Mouse (Mus musculus): ENCODE results near the gene App. TPM values are rescaled to one million over a fixed set of nuclear protein-coding genes. Genes with fewer than 3 reads are reported as not detected.

The App gene
- polyA plus RNA-seq, 1 experiment from 2014 or later, result 229 TPM

GRCm38 (mm10) chr16:85017845-85018244 lies 155.7 kb downstream of the App start:
- no peak for TF ChIP-seq CTCF (IDR thresholded peaks at IDR 0.05; ENCODE audit: low read depth)
- Histone ChIP-seq H3K4me2 (no peak overlapping the region), H3K9ac (no peak overlapping the region), H3K4me3 (ENCODE audit: low read depth, low read length) (no peak overlapping the region), H3K36me3 (ENCODE audit: insufficient read depth) (peaks cover 34% of the 10 kb centered on the region), H3K9me3 (ENCODE audit: low read depth, low read length) (no peaks in the 10 kb centered on the region), H3K27me3 (ENCODE audit: insufficient read depth, low read length) (no peaks in the 10 kb centered on the region), H3K27ac (ENCODE audit: low read depth) (no peak overlapping the region), H3K4me1 (ENCODE audit: insufficient read depth) (no peaks in the 10 kb centered on the region)
- ATAC-seq (ENCODE audit: insufficient read depth), result no peak
- 77% methylated on average over 7 of the region's 7 CpGs for WGBS
- no peak for DNase-seq

GRCm38 (mm10) chr16:85012695-85013094 lies 160.9 kb downstream of the App start:
- no peaks in the 10 kb centered on the region for H3K4me1 ChIP-seq (ENCODE audit: insufficient read depth)
- H3K36me3 ChIP-seq (ENCODE audit: insufficient read depth), result peaks cover 53% of the 10 kb centered on the region
- no peak for TF ChIP-seq CTCF (IDR thresholded peaks at IDR 0.05; ENCODE audit: low read depth)
- DNase-seq (no peak), ATAC-seq (ENCODE audit: insufficient read depth) (no peak)
- WGBS, result 92% methylated on average over 3 of the region's 3 CpGs
- H3K9me3 ChIP-seq (ENCODE audit: low read depth, low read length), result no peaks in the 10 kb centered on the region
- no peak overlapping the region for H3K27ac ChIP-seq (ENCODE audit: low read depth)
- H3K4me2 ChIP-seq, result no peak overlapping the region
- H3K9ac ChIP-seq, result no peak overlapping the region
- H3K27me3 ChIP-seq (ENCODE audit: insufficient read depth, low read length), result no peaks in the 10 kb centered on the region
- H3K4me3 ChIP-seq (ENCODE audit: low read depth, low read length), result no peak overlapping the region

GRCm38 (mm10) chr16:85012172-85012571 lies 161.4 kb downstream of the App start:
- Histone ChIP-seq H3K4me2 (no peak overlapping the region), H3K4me1 (ENCODE audit: insufficient read depth) (no peaks in the 10 kb centered on the region), H3K36me3 (ENCODE audit: insufficient read depth) (peaks cover 56% of the 10 kb centered on the region), H3K27me3 (ENCODE audit: insufficient read depth, low read length) (no peaks in the 10 kb centered on the region), H3K9me3 (ENCODE audit: low read depth, low read length) (no peaks in the 10 kb centered on the region), H3K9ac (no peak overlapping the region), H3K4me3 (ENCODE audit: low read depth, low read length) (no peak overlapping the region), H3K27ac (ENCODE audit: low read depth) (no peak overlapping the region)
- WGBS, result 89% methylated on average over 5 of the region's 5 CpGs
- ATAC-seq (ENCODE audit: insufficient read depth) (no peak), DNase-seq (no peak)
- TF ChIP-seq CTCF (IDR thresholded peaks at IDR 0.05; ENCODE audit: low read depth), result no peak

DNA sequence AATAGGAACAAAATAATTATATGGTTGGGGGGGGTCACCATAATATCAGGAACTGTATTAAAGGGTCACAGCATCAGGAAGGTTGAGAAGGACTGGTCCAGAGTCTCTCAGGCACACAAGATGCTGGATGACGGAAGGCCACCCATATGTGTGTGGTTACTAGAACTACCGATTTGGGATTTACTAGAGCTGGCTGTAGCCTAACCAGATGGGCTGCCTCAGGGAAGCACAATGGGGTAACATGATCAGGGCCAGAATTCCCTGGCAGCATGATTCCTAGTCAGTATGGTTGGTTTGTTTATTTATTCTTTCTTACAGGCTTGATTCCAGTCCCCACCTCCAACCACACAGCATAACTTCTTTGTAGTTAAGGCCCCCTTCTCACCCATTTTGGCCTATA lies 162.9 kb downstream of the App start:
- TF ChIP-seq CTCF (IDR thresholded peaks at IDR 0.05; ENCODE audit: low read depth), result no peak
- DNase-seq (no peak), ATAC-seq (ENCODE audit: insufficient read depth) (no peak)

DNA sequence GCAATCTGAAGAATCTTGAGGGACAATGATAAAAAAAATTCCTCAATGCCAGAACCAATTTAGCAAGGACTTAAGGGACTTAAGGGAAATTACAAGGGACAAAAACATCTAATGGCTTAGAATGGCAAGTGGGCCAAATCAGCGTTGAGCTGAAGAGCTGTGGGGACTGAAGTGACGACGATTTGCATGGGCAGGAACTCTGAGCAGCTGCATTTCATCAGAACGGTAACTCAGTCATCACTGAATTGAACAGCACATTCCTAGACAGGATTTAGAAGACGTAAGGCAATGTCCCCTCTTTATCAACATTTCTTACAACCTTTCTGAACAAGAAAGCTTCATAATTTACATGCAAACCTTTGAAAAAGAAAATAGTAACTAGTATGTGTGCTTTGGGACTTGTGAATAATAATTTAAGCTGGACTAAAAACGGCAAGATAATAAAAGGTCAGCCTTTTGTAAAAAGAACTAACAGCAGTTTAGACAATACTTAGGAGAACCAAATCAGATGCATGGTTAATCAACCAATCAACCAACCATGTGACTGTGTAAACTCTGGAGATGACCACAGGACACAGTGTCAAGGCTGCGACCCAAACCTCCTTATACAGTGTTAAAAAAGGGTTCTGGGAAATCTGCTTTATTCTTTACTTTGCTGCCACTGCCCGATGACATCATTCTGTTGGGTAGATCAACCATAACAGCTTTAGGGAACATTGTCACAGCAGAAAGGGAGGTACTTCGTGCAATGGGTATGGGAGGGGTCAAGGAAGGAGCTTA lies 164.5 kb downstream of the App start:
- Histone ChIP-seq H3K36me3 (ENCODE audit: insufficient read depth) (peaks cover 46% of the 10 kb centered on the region), H3K4me2 (no peak overlapping the region), H3K4me1 (ENCODE audit: insufficient read depth) (no peaks in the 10 kb centered on the region), H3K9me3 (ENCODE audit: low read depth, low read length) (no peaks in the 10 kb centered on the region), H3K27ac (ENCODE audit: low read depth) (no peak overlapping the region), H3K4me3 (ENCODE audit: low read depth, low read length) (no peak overlapping the region), H3K27me3 (ENCODE audit: insufficient read depth, low read length) (no peaks in the 10 kb centered on the region), H3K9ac (no peak overlapping the region)
- ATAC-seq (ENCODE audit: insufficient read depth) (no peak), DNase-seq (peak; percentile 51)
- TF ChIP-seq CTCF (IDR thresholded peaks at IDR 0.05; ENCODE audit: low read depth), result no peak
- 62% methylated on average over 9 of the region's 9 CpGs for WGBS

More for the DNA sequence above, 162.9 kb downstream of the App start:
- Histone ChIP-seq H3K9ac (no peak overlapping the region), H3K4me3 (ENCODE audit: low read depth, low read length) (no peak overlapping the region), H3K36me3 (ENCODE audit: insufficient read depth) (peaks cover 59% of the 10 kb centered on the region), H3K4me2 (no peak overlapping the region), H3K27ac (ENCODE audit: low read depth) (no peak overlapping the region), H3K9me3 (ENCODE audit: low read depth, low read length) (no peaks in the 10 kb centered on the region), H3K4me1 (ENCODE audit: insufficient read depth) (no peaks in the 10 kb centered on the region), H3K27me3 (ENCODE audit: insufficient read depth, low read length) (no peaks in the 10 kb centered on the region)
- WGBS, result 73% methylated on average over 2 of the region's 2 CpGs

- Histone ChIP-seq H3K27me3 (ENCODE audit: insufficient read depth, low read length) (no peaks in the 10 kb centered on the region), H3K4me2 (no peak overlapping the region), H3K9ac (no peak overlapping the region), H3K9me3 (ENCODE audit: low read depth, low read length) (no peaks in the 10 kb centered on the region), H3K36me3 (ENCODE audit: insufficient read depth) (peaks cover 18% of the 10 kb centered on the region; the same call in 1 of the 2 replicates), H3K4me3 (ENCODE audit: low read depth, low read length) (no peak overlapping the region), H3K27ac (ENCODE audit: low read depth) (no peak overlapping the region), H3K4me1 (ENCODE audit: insufficient read depth) (peaks cover 6% of the 10 kb centered on the region)
- WGBS, result 86% methylated on average over 5 of the region's 5 CpGs
- ATAC-seq (ENCODE audit: insufficient read depth) (no peak), DNase-seq (no peak)
- TF ChIP-seq CTCF (IDR thresholded peaks at IDR 0.05; ENCODE audit: low read depth), result no peak
These were observed 171.5 kb downstream of the App start for GRCm38 (mm10) chr16:85001939-85002556.

DNA sequence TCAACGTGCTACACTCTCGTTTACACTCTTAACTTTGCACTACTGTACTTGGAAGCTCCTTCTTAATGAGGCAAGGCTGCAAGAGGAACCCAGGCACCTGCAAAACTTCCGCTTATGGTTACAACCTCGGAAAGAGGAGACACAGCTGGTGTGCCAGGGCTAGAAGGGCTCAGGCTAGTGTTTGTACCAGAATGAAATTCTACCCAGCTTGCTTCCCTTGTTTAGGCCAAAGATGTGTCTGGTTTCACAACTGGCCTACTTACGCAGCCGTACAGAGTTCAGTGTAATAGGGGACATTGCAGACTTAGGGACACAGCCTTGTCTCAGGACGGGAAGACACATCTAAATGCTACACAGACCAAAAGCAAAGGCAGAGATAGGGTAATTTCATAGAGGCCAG lies 173.3 kb downstream of the App start:
- Histone ChIP-seq H3K36me3 (ENCODE audit: insufficient read depth) (peaks cover 17% of the 10 kb centered on the region; the same call in 1 of the 2 replicates), H3K4me3 (ENCODE audit: low read depth, low read length) (no peak overlapping the region), H3K27ac (ENCODE audit: low read depth) (no peak overlapping the region), H3K27me3 (ENCODE audit: insufficient read depth, low read length) (no peaks in the 10 kb centered on the region), H3K9ac (no peak overlapping the region), H3K9me3 (ENCODE audit: low read depth, low read length) (no peaks in the 10 kb centered on the region), H3K4me2 (no peak overlapping the region), H3K4me1 (ENCODE audit: insufficient read depth) (peaks cover 9% of the 10 kb centered on the region)
- WGBS, result 81% methylated on average over 7 of the region's 7 CpGs
- TF ChIP-seq CTCF (IDR thresholded peaks at IDR 0.05; ENCODE audit: low read depth), result no peak
- DNase-seq (no peak), ATAC-seq (ENCODE audit: insufficient read depth) (no peak)

Measured in lung, embryonic 14.5 days (tissue).